Mouse (Mus musculus): ENCODE measurements around the gene Stard9. TPM values are rescaled to one million over a fixed set of nuclear protein-coding genes. Genes with fewer than 3 reads are reported as not detected.

The Stard9 gene
- total RNA-seq (2021), result 10 to 100 TPM in 1 of 2 experiments, 1 to 10 TPM in 1; 7.1 to 10.2 TPM

DNA sequence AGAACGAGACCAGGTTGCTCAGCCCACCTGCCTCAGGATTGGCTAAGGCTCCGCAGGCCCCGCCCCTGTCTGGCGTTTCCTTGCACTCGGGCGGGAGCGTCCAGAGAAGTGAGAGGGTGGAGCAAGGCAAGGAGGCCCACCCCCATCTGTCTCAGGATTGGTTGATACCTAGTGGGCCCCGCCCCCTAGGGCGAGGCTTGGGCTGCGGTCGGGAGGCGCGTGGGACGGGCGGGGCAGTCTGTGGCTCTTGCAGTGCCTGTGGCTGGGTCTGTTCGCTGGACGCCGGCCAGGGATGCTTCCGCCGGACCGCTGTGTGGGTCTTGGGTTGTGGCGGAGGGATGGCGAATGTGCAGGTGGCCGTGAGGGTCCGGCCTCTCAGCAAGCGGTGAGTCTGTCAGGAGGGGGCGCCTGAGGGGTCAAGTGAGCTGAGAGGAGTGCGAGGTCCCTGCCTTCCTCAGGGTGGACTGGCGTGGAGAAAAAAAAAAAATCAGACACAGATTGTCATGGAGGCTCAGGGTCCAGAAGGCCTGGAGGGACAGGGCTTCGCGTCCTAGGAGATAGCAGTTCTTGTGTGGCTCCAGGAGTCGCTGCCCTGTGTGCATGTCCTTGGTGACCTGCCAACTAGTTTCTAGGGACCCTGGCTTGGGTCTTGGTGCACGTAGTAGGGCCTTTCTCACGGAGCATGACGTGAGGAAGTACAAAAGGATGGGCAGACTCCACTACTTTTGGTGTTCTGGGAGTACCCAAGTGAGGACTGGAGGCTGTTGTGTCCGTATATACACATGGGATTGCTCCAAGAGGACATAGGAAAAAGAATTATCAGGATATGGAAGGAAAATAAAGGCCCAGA is at the start of gene Stard9:
TSS of gene Stard9 (plus strand) at position 236 of the 850 bp plus-strand sequence.
- intact Hi-C loops (cut with DNase I), result no loop called here
- DNase-seq (ENCODE audit: low spot score in 2 of 2), result peak; percentile 95

DNA sequence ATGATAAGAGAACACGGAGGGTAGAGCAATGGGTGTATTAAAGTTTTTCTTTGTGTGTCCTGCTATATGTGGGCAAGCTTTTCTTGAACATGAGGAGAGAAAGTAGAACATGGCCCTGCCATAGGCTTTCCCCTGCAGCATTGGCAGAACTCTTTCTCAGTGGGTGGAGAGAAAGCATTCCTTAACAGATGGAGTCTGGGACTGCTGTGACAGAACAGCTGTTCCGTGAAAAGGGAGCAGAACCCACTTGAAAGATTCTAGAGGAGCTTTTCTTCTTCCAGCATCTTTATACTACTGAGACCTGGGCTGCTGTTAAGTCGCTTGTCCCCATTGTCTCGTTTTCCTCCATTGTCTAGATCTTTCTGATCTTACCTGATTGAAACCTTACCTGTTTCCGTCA is 39.2 kb upstream of the Stard9 start:
- intact Hi-C loops (cut with DNase I), result loop anchor here (2.0 to 5.0 kb wide), 2 partner anchors 17 to 47 kb away; no protein-coding TSS in a partner anchor
- DNase-seq (ENCODE audit: low spot score in 2 of 2), result peak; percentile 70 to 75

DNA sequence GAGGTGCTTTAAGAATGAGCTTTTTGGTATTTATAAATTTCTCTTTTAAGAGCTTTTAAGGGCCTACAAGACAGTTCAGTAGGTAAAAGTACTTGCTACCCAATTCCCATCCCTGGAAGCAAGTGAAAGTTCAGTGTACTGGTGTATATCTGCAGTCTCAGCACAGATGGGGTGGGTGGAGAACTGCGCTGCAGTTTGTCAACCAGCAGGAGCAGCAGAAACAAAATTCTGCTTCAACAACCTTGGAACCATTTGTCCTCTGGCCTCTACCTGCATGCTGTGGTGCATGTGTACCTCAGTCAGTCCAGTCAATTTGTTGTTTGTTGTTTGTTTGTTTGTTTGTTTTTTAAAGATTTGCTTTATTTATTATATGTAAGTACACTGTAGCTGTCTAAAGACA is 36.7 kb upstream of the Stard9 start:
- intact Hi-C loops (cut with DNase I), result no loop called here
- no peak for DNase-seq (ENCODE audit: low spot score in 2 of 2)

GRCm38 (mm10) chr2:120597734-120598133 is 31.2 kb upstream of the Stard9 start:
- intact Hi-C loops (cut with DNase I), result no loop called here
- peak; percentile 15 for DNase-seq (ENCODE audit: low spot score in 2 of 2)

DNA sequence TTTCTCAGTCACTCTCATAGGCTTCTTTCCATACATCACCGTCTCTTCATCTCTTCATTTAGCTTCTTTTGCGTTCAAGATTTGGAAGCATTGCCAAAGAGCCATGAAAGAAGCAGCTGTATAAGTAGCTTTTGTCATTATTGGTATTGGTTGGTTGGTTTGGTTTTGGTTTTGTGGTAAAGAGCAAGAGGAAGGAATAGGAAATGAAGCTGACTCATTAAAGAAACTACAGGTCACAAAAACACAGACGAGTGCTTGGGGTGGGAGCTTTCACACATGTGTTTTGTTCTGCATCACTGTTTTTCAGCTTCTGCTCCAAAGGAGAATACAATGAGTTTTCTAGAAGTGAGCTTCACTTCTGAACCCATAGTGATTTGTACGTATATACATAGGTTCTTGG is 29.4 kb upstream of the Stard9 start:
- intact Hi-C loops (cut with DNase I), result no loop called here

DNA sequence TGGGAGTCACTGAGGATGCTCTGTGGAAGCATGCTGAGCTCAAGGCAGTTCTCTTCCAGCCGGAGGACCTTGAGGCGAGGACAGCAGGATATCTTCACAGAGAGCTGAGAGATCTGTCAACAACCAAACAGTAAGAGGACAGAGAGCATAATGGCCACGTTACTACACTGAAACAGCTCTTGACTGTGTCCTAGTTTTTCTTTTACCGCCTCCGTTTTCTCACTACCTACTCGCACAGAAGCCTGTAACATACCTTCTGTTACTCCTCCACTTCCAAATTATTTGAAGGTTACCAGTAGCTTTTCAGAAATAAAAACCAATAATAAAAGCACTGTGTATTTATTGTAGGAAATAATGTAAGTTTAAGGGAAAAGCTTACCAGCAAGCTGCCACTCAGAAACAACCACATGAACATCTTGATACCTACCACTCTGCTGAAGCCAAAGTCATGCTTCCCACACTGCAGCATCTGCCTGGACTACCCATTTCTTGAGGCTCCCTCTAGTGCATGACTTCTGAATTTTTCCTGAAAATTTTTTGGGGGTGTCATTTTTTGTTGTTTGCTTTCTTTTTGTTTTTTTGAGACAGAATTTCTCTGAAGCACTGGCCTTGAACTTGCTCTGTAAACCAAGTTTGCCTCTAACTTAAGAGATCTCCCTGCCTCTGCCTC is 22.8 kb upstream of the Stard9 start:
- DNase-seq (ENCODE audit: low spot score in 2 of 2), result peak; percentile 16 to 33
- intact Hi-C loops (cut with DNase I), result loop anchor here (2.0 to 5.0 kb wide), 2 partner anchors 17 to 64 kb away; no protein-coding TSS in a partner anchor

More for the DNA sequence above, 29.4 kb upstream of the Stard9 start:
- no peak for DNase-seq (ENCODE audit: low spot score in 2 of 2)

DNA sequence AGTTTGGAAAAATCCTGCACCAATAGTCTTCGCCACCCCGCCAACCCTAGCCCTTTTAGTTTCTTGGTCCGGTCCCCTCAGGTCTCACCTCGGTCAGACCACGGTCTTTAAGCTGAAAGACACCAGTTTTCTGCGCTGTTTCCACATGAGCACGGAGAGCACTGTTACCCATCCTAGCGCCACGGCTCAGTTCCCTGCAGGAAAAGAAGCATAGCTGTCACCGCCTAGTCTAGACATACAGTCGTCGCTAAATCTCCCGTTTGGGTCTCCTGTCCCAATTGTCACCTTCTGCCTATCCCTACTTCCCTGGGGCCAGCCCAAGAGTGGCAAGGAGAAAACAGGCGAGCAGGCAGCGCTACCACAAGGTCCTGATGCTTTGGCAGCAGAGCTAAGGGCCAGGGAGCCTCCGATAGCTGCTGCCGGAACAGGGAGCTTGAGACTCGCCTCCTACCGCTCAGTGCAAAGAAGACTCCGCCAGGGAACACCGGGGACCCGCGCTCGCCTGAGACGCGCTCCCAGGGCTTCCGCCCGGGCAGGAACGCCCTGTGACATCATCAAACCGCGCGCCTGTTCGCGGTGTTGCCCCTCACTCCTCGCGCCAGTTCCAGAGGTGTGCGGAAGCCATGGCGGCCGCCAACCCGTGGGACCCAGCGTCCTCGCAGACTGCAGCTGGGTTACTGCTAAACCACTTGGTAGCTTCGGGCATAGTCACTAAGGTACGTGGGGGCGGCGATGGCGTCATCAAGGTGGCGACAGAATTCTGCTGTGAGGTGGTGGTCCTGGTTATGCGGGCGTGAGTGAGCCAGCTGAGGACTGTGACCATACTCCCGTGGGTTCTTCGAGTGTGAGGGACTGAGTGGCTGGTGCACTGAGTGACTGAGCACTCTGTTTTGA is 19.8 kb upstream of the Stard9 start, which contains the start of the genes Haus2 and Lrrc57:
TSS of gene Haus2 (plus strand) at position 554 of the 894 bp plus-strand sequence.
TSS of gene Lrrc57 (minus strand) at position 691 of the 894 bp plus-strand sequence.
- intact Hi-C loops (cut with DNase I), result loop anchor here (5.0 kb wide), 1 partner anchor 67 kb away; no protein-coding TSS in a partner anchor
- peak; percentile 92 to 93 for DNase-seq (ENCODE audit: low spot score in 2 of 2)

DNA sequence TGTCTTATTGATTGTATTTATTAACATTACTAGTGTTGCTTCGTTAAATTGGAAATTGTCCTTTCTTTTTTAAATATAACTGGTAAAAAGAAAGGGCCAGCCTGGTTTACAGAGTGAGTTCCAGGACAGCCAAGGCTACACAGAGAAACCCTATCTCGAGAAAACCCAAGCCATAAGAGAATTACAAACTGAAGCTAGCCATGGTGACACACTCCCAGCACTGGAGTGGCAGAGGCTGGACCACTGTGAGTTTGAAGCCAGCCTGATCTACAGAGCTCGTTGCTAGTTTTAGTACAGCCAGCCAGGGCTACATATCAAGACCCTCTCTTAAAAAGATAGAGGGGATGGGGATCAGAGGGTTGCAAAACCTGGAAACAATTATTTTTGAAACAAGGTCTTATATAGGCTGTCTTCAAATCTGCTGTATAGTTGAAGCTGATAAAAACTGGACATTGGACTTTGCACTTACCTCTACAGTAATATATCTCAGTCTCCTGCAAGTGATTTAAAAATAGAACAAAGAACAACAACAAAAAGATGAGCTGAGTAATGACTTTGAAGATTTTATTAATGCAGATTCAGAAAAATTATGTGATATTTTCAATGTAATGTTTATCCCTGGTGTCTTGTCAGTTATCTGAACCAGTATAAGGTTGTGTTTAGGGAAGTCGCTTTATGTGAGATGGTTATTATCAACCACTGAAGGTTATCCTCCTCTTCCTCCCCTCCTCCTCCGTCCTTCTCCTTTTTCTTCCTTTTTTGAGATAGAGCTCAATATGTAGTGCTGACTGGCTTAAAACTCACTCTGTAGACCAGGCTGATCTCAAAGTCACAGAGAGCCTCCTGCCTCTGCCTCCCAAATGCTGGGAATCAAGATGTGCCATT is 12.4 kb upstream of the Stard9 start:
- no peak for DNase-seq (ENCODE audit: low spot score in 2 of 2)
- intact Hi-C loops (cut with DNase I), result no loop called here

DNA sequence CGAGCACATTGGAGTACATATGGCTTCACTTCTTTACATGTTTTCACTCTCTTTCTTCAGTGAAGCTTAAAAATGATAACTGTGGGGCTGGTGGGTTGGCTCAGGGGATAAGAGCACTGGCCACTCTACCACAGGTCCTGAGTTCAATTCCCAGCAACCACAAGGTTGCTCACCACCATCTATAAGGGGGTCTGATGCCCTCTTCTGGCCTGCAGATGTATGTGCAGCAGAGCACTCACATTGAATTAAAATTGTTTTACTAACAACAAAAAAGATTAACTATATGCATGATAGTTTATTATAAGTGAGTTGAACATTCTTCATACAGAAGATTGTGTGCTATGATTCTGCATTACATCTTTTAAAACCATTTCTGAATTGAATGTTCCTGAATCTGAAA is 9.4 kb upstream of the Stard9 start:
- intact Hi-C loops (cut with DNase I), result no loop called here
- DNase-seq (ENCODE audit: low spot score in 2 of 2), result no peak

GRCm38 (mm10) chr2:120622920-120623319 is 6.0 kb upstream of the Stard9 start:
- intact Hi-C loops (cut with DNase I), result no loop called here
- no peak for DNase-seq (ENCODE audit: low spot score in 2 of 2)

DNA sequence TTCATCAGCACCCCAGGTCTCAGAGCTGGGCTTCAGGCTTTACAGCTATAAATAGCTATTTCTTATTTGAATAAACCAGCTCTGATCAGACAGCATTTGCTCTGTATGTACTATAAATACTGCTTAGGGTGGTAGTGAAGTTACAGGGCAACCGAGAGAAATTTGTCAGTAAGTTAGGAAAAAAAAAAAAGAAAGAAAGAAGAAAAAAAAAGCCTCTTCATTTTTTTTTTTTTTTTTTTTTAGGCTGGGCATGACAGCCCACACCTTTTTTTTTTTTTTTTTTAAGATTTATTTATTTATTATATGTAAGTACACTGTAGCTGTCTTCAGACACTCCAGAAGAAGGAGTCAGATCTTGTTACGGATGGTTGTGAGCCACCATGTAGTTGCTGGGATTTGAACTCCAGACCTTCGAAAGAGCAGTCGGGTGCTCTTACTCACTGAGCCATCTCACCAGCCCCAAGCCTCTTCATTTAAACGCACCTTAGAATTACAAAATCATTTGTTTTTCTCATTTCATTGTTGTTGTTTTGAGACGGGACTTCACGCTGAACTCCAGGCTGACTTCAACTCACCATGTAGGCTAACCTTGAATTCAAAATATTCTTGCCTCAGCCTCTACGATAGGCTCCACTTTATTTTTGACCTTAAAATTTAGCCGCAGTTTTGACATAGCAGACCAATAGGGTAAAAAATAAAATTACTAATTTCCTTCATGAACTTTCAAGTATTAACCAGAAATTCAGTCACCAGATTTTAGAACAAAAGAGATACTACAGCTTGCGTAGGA is 650 bp upstream of the Stard9 start:
- no peak for DNase-seq (ENCODE audit: low spot score in 2 of 2)
- intact Hi-C loops (cut with DNase I), result no loop called here

GRCm38 (mm10) chr2:120630246-120630645 is 1.3 kb downstream of the Stard9 start:
- intact Hi-C loops (cut with DNase I), result no loop called here
- DNase-seq (ENCODE audit: low spot score in 2 of 2), result no peak

GRCm38 (mm10) chr2:120630655-120631054 is 1.7 kb downstream of the Stard9 start:
- no peak for DNase-seq (ENCODE audit: low spot score in 2 of 2)
- intact Hi-C loops (cut with DNase I), result no loop called here

GRCm38 (mm10) chr2:120631521-120631920 is 2.6 kb downstream of the Stard9 start:
- DNase-seq (ENCODE audit: low spot score in 2 of 2), result no peak
- intact Hi-C loops (cut with DNase I), result no loop called here

DNA sequence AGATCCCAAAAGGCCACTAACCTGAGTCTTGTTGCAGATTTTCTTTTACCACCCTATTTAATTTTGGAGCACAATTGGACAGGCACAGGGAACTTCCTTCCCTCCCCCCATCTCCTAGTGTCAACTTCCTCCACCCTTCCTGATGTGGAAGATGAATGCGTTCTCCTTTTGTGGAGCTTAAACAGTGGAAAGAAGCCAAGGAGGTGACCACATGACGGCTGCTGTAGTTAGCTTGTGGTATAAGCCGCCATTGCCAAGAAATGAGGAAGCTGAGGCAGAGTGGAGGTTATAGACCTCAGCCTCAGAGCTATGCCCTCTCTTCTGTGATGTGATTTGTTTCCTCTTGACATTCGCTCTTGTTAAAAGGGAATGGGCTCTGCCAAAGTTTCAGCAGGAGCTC is 3.0 kb downstream of the Stard9 start:
- intact Hi-C loops (cut with DNase I), result no loop called here
- no peak for DNase-seq (ENCODE audit: low spot score in 2 of 2)

GRCm38 (mm10) chr2:120640835-120641234 is 11.9 kb downstream of the Stard9 start:
- no peak for DNase-seq (ENCODE audit: low spot score in 2 of 2)
- intact Hi-C loops (cut with DNase I), result no loop called here

DNA sequence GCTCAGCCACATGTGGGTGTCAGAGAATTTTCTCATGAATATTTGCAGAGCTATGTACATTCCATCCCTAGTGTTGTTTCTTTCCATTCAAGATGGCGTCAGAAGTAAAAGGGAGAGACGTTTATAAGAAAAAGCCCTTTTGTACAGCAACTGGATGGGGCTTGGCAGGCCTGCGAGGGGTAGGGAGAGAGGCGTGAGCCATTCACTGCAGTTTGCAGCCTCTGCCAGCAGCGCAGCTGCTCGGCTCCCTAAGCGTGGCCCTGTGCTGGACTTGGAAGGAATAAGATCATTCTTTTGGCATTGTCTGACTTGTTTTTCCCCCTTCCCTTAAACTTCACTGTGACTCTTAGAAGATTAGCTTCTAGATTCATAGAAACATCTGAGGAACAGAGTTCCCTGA is 14.9 kb downstream of the Stard9 start:
- no peak for DNase-seq (ENCODE audit: low spot score in 2 of 2)
- intact Hi-C loops (cut with DNase I), result no loop called here

DNA sequence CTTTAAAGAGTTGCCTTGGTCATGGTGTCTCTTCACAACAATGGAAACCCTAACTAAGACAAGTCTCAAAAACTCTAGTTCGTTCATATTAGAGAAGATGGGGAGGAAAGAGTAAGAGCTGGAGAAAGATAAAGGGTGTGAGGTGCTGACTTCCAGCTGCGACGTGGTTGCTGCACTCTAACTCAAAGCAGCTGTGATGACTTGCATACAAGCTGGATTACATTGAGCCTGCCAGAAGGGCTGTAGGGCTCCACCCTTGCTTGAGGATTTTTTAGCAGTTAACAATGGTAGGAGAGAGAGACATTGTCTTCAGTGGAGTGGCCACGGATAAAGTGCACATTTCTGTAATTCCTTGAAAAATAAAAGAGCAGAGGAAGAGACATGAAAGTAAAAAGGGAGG is 17.9 kb downstream of the Stard9 start:
- DNase-seq (ENCODE audit: low spot score in 2 of 2), result no peak

More for the DNA sequence above, 17.9 kb downstream of the Stard9 start:
- intact Hi-C loops (cut with DNase I), result no loop called here
